Mouse (Mus musculus) spleen, postnatal 14 days (tissue): ENCODE measurements around the gene Gimap8.
"Not testable (repeated sequence)": the region's sequence is repeated elsewhere in the genome, so short reads cannot be mapped to it uniquely, and the experiment has no call there.

Experiments
- DNase-seq, 2 experiments: peaks; one replicate each; pipeline ENCODE4 v3.0.0; 2021 to 2022; ENCODE audit warnings: low spot score in 2 of 2

Gene Gimap8

GRCm38 (mm10) chr6:48646995-48647394 lies at the start of gene Gimap8:
TSS of gene Gimap8 (plus strand) at chr6:48647234.
- DNase-seq = peak; percentile 55 to 66

GRCm38 (mm10) chr6:48600594-48600993 lies 46.4 kb upstream of the Gimap8 start:
- DNase-seq = no peak

DNA sequence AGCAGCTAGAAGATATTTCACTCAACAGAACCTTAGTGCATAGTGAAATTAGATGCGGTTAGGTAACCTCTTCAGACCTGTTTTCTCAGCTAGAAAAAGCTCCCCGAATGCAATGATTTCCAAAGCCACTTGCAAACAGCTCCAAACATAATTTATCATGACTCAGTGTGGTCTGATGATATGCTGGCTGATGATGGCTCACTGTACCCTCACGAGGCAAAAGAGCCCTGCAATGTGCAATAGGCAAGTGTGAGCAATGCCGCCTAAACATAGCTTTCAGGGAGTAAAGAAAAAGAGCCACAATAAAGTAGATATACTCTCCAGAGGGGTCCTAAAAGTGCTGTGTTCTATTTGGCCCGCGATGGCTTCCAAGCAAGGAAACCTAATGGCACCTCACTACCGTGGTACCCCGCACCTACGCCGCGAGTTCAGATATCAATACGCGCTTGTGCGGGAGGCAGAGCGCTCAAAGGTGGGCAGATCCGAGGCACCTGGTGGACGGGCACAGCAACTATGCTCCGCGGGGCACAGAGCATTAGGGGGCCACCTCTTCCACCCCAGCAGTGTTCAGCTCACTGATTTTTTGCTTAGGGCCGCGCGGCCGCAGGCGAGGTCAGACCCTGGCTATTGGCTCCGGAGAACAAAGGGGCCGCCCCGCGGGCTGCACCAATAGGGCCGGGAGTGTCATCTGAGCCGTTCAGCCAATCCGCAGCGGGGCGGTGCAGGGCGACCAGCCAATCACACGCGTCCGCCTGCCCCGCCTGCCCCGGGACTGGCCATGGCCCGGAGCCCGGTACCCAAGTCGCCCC lies 45.6 kb upstream of the Gimap8 start, which contains the start of gene Zfp775:
Zfp775 (plus strand) TSS at position 793 of the 809 bp plus-strand sequence.
- peak; percentile 82 to 85 for DNase-seq

DNA sequence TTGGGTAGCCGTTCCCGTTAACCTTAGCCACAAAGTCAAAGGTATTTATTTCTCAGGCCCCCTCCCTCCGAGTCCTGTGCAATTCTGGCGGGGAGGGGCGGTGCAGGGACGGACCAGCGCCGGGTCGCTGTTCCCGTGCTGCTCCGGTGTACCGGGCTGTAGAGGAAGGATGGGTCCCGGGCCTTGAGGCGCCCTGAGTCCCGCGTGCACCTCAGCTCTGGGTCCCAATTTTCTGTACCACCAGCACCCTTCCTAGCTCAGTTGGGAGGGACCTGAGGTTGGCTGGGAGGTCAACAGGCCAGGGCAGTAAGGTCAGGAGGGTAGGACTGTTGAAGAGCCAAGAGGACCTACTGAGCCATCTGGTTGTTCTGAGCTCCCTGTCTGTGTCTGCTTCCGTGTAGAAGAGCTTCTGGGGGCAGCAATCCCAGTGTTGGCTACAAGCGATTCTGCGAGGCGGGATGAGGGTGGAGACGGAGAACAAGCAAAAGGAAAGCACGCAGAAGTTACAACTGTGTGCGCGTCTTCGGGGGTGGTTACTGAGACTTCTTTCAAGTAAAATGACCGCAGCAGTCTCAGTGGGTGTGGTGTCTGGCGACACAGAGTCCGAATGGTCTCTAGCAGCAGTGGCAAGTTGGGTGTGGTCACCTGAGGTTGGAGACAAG lies 44.8 kb upstream of the Gimap8 start:
- no peak for DNase-seq

- DNase-seq = no peak
Measured at GRCm38 (mm10) chr6:48608124-48608523, 38.9 kb upstream of the Gimap8 start.

DNA sequence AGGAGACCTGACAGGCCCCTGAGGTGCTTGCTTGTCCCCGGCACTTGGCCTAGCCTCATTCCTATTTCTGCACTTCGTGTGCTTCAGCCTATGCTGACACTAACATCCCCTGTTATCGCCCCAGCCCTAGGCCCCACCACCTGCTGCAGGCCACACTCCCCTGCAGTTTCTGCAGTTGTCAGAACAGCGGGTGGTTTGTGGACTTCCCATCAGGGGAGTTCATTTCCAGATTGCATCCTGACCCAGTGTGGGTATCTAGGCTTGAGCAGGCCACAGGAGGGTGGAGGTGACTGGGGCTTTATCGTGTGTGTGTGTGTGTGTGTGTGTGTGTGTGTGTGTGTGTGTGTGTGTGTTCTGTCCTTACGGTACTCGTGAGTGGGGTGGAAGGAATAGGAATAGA lies 37.5 kb upstream of the Gimap8 start:
- no peak for DNase-seq

DNA sequence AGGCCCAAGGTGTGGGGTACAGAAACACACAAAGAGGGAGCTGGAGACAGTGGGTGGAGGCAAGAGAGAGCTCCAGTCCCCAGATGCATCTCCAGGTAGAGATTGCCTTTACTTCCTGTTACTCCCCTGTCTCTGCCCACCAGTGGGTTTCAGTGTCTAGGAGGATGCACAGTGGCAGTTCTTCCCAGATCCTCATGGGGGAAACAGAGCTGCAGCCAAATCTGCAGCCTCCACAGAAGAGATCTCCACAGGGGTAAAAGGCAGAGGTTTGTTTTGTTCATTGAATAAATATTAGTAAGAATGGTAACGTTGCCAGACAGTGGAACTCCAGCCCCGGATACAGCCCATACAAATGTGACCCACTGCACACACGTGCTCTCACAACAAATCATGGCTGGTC lies 36.4 kb upstream of the Gimap8 start:
- no peak for DNase-seq

- no peak for DNase-seq
Measured at GRCm38 (mm10) chr6:48613464-48613863, 33.6 kb upstream of the Gimap8 start.

- no peak for DNase-seq
Measured at GRCm38 (mm10) chr6:48614756-48615155, 32.3 kb upstream of the Gimap8 start.

GRCm38 (mm10) chr6:48620031-48620430 lies 27.0 kb upstream of the Gimap8 start:
- no peak for DNase-seq

DNA sequence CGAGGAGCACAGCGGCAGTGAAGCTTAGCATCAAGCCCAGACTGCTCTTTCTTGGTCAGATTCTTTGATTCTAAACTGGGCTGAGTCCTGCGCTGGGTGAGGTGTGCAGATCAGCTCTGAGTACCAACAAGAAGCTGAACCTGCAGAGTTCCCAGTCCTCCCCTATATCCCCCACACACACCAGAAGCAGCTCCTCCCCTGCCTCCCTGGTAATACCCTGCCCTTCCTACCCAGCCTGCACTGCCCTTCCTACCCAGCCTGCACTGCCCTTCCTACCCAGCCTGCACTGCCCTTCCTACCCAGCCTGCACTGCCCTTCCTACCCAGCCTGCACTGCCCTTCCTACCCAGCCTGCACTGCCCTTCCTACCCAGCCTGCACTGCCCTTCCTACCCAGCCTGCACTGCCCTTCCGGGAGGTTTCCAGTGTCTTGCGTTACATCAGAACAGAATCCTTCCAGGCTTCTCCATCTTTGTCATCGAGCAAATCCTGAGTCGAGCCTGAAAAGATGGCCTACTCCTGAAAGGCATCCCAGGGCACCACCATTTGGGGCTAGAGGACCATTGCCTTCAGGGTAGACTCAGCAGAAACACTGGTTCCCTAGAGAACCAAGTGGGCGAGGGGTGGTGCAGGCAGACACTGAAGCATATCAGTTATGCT lies 24.7 kb upstream of the Gimap8 start:
- DNase-seq = not testable (repeated sequence)

DNA sequence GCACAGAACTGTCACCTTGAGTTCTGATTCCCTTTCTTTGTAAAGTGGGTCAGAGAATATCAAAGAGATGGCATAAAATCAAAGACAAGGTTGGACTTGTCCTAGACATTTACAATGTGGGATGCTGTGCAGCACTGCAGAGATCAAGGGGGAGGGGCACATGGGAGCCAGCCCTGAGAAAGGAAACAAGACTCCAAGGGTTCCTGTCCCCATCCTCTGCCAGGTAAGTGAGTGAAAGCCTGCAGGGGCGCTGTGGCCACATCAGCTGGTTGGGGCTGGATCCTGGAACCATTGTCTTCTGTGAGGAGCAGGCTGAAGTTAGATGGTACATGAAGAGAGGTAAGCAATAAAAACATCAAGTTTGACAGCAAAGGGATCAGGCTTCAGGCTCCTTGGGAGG lies 23.6 kb upstream of the Gimap8 start:
- no peak for DNase-seq

- no peak for DNase-seq
Measured at GRCm38 (mm10) chr6:48626464-48626863, 20.6 kb upstream of the Gimap8 start, which contains the start of gene AI854703. TSS of gene AI854703 (plus strand) at chr6:48626764.

DNA sequence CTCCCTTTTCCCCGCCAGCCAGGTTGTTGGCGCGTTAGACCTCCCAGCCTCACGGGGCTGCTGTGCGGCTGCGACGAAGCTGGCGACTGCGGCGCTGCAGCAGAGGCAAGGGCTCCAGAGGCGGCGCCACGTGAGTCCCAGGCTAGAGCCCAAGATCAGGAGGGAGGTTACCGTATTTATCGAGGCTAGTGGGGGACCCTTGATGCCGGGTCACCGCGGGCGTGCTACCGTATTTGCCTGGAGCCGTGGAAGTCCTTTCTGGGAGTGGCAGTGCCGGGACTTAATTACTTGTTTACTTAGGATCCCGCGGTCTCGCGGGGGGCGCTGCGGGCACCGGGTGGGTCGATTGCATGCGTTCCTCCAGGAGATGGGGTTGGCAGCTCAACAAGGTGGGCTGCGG lies 20.1 kb upstream of the Gimap8 start:
- DNase-seq = no peak

GRCm38 (mm10) chr6:48627511-48627924 lies 19.5 kb upstream of the Gimap8 start:
- DNase-seq = no peak

GRCm38 (mm10) chr6:48628377-48628776 lies 18.7 kb upstream of the Gimap8 start:
- no peak for DNase-seq

- DNase-seq = peak in 1 of 2 experiments; percentile 20
Measured at GRCm38 (mm10) chr6:48628808-48629660, 18.0 kb upstream of the Gimap8 start.

GRCm38 (mm10) chr6:48629661-48630034 lies 17.4 kb upstream of the Gimap8 start:
- no peak for DNase-seq

GRCm38 (mm10) chr6:48630831-48631230 lies 16.2 kb upstream of the Gimap8 start:
- no peak for DNase-seq

- DNase-seq = no peak
Measured at GRCm38 (mm10) chr6:48635105-48635504, 11.9 kb upstream of the Gimap8 start.

DNA sequence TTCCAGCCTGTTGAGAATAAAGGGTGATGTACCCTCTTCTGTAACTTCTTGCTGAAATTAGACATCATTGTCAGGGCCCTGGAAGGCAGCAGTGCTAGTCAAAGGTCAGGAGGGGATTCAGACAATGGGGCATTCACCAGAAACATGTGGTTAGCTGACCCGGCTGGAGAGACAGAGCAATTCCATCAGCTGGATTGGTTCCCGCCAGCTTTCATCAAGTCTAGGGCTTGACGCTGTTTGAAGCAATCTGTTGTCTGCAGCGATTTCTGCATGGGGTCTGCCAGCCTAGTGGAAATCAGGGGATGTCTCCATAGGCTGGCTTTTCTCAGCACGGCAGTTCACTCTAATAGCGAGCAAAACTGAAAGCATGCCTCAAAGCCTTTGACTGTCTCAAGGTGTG lies 10.5 kb upstream of the Gimap8 start:
- no peak for DNase-seq
